Mouse (Mus musculus): ENCODE results near the gene Zfp13. TPM values are rescaled to one million over a fixed set of nuclear protein-coding genes. Genes with fewer than 3 reads are reported as not detected.

Gene Zfp13
- 28.2 and 28.3 TPM in 2 replicates for polyA plus RNA-seq (2015; fragmentation: Nextera tagmentation; extraction: Ambion mirVana)

- Histone ChIP-seq H3K4me2 (peak within 1 kb of the TSS; percentile 65), H3K36me3 (no peaks in the 10 kb centered on the region), H3K9me3 (no peaks in the 10 kb centered on the region), H3K4me1 (replicated peaks) (peaks cover 14% of the 10 kb centered on the region), H3K27me3 (peaks cover 15% of the 10 kb centered on the region), H3K27ac (peak within 1 kb of the TSS; percentile 58), H3K4me3 (peak within 1 kb of the TSS; percentile 42), H3K9ac (peak within 1 kb of the TSS; percentile 66)
- 12% methylated on average over 28 of the region's 31 CpGs for WGBS
- ATAC-seq (ENCODE audit: low FRiP score), result peak; percentile 95
Observed at GRCm38 (mm10) chr17:23598582-23599552, at the start of gene Zfp13. Zfp13 (minus strand) TSS chr17:23599487.

- no peak overlapping the region for H3K27ac ChIP-seq
- H3K4me3 ChIP-seq, result no peak overlapping the region
- no peak for ATAC-seq (ENCODE audit: low FRiP score)
- H3K4me2 ChIP-seq, result no peak overlapping the region
- H3K27me3 ChIP-seq, result peaks cover 56% of the 10 kb centered on the region
- H3K4me1 ChIP-seq (replicated peaks), result peaks cover 11% of the 10 kb centered on the region
- no peaks in the 10 kb centered on the region for H3K9me3 ChIP-seq
- no peak overlapping the region for H3K9ac ChIP-seq
- no peaks in the 10 kb centered on the region for H3K36me3 ChIP-seq
- 31% methylated on average over 10 of the region's 10 CpGs for WGBS
Observed at GRCm38 (mm10) chr17:23645894-23646293, 46.6 kb upstream of the Zfp13 start.

- no peak within 1 kb of the TSS for H3K27ac ChIP-seq
- H3K36me3 ChIP-seq, result no peaks in the 10 kb centered on the region
- H3K4me3 ChIP-seq, result peak within 1 kb of the TSS; percentile 42
- peak within 1 kb of the TSS; percentile 67 for H3K4me2 ChIP-seq
- under 1% methylated on average over 52 of the region's 58 CpGs for WGBS
- H3K9me3 ChIP-seq, result no peaks in the 10 kb centered on the region
- peaks cover 56% of the 10 kb centered on the region for H3K27me3 ChIP-seq
- H3K9ac ChIP-seq, result peak within 1 kb of the TSS; percentile 64
- 0 out of 2 replicates have a peak, but pooled peaks have one; percentile 46 for ATAC-seq (ENCODE audit: low FRiP score)
- peaks cover 11% of the 10 kb centered on the region for H3K4me1 ChIP-seq (replicated peaks)
Observed at GRCm38 (mm10) chr17:23644613-23645495, 45.6 kb upstream of the Zfp13 start, which contains the start of gene Mmp25. Mmp25 (minus strand) TSS chr17:23645277.

- 0 out of 2 replicates have a peak, but pooled peaks have one; percentile 22 for ATAC-seq (ENCODE audit: low FRiP score)
- 92% methylated on average over 8 of the region's 8 CpGs for WGBS
- H3K4me2 ChIP-seq, result no peak overlapping the region
Observed at GRCm38 (mm10) chr17:23631241-23631640, 32.0 kb upstream of the Zfp13 start.

GRCm38 (mm10) chr17:23630195-23631020, 31.1 kb upstream of the Zfp13 start:
- WGBS, result 16% methylated on average over 22 of the region's 22 CpGs
- H3K9ac ChIP-seq, result peak overlapping the region; percentile 46; the same call in 1 of the 2 replicates

More at GRCm38 (mm10) chr17:23631241-23631640, 32.0 kb upstream of the Zfp13 start:
- Histone ChIP-seq H3K27me3 (peaks cover 5% of the 10 kb centered on the region; the same call in 1 of the 2 replicates), H3K4me1 (replicated peaks) (no peaks in the 10 kb centered on the region), H3K4me3 (no peak overlapping the region), H3K36me3 (no peaks in the 10 kb centered on the region), H3K9me3 (no peaks in the 10 kb centered on the region), H3K27ac (no peak overlapping the region), H3K9ac (no peak overlapping the region)

GRCm38 (mm10) chr17:23627813-23628212, 28.5 kb upstream of the Zfp13 start:
- no peak overlapping the region for H3K4me3 ChIP-seq
- H3K9me3 ChIP-seq, result no peaks in the 10 kb centered on the region
- WGBS, result 34% methylated on average over 7 of the region's 7 CpGs
- H3K4me2 ChIP-seq, result no peak overlapping the region
- H3K4me1 ChIP-seq (replicated peaks), result no peaks in the 10 kb centered on the region
- no peak for ATAC-seq (ENCODE audit: low FRiP score)
- no peaks in the 10 kb centered on the region for H3K27me3 ChIP-seq
- no peak overlapping the region for H3K27ac ChIP-seq
- no peak overlapping the region for H3K9ac ChIP-seq
- no peaks in the 10 kb centered on the region for H3K36me3 ChIP-seq

More at GRCm38 (mm10) chr17:23630195-23631020, 31.1 kb upstream of the Zfp13 start:
- no peaks in the 10 kb centered on the region for H3K36me3 ChIP-seq
- H3K27ac ChIP-seq, result no peak overlapping the region
- H3K4me3 ChIP-seq, result peak overlapping the region; percentile 15; the same call in 1 of the 2 replicates
- H3K4me1 ChIP-seq (replicated peaks), result no peaks in the 10 kb centered on the region
- no peaks in the 10 kb centered on the region for H3K9me3 ChIP-seq
- H3K4me2 ChIP-seq, result peak overlapping the region; percentile 46
- H3K27me3 ChIP-seq, result peaks cover 5% of the 10 kb centered on the region; the same call in 1 of the 2 replicates
- ATAC-seq (ENCODE audit: low FRiP score), result peak; percentile 85

GRCm38 (mm10) chr17:23620351-23620750, 21.1 kb upstream of the Zfp13 start:
- H3K4me1 ChIP-seq (replicated peaks), result no peaks in the 10 kb centered on the region
- no peak for ATAC-seq (ENCODE audit: low FRiP score)

GRCm38 (mm10) chr17:23617087-23617486, 17.8 kb upstream of the Zfp13 start:
- Histone ChIP-seq H3K4me2 (no peak overlapping the region), H3K27me3 (no peaks in the 10 kb centered on the region), H3K36me3 (no peaks in the 10 kb centered on the region), H3K9me3 (no peaks in the 10 kb centered on the region), H3K4me1 (replicated peaks) (no peaks in the 10 kb centered on the region), H3K4me3 (no peak overlapping the region), H3K9ac (no peak overlapping the region), H3K27ac (no peak overlapping the region)
- no peak for ATAC-seq (ENCODE audit: low FRiP score)
- 71% methylated on average over 9 of the region's 9 CpGs for WGBS

More at GRCm38 (mm10) chr17:23620351-23620750, 21.1 kb upstream of the Zfp13 start:
- Histone ChIP-seq H3K27ac (no peak overlapping the region), H3K9ac (no peak overlapping the region), H3K4me2 (no peak overlapping the region), H3K9me3 (no peaks in the 10 kb centered on the region), H3K36me3 (no peaks in the 10 kb centered on the region), H3K4me3 (no peak overlapping the region), H3K27me3 (no peaks in the 10 kb centered on the region)
- 84% methylated on average over 7 of the region's 7 CpGs for WGBS

- Histone ChIP-seq H3K4me1 (replicated peaks) (no peaks in the 10 kb centered on the region), H3K9me3 (no peaks in the 10 kb centered on the region), H3K4me3 (no peak overlapping the region), H3K9ac (no peak overlapping the region), H3K27ac (no peak overlapping the region), H3K36me3 (no peaks in the 10 kb centered on the region), H3K27me3 (no peaks in the 10 kb centered on the region), H3K4me2 (no peak overlapping the region)
- ATAC-seq (ENCODE audit: low FRiP score), result no peak
- 85% methylated on average over 28 of the region's 28 CpGs for WGBS
Observed at GRCm38 (mm10) chr17:23610361-23610800, 11.1 kb upstream of the Zfp13 start.

GRCm38 (mm10) chr17:23609612-23610011, 10.3 kb upstream of the Zfp13 start:
- Histone ChIP-seq H3K4me3 (no peak overlapping the region), H3K4me2 (no peak overlapping the region), H3K9ac (no peak overlapping the region), H3K27me3 (no peaks in the 10 kb centered on the region), H3K4me1 (replicated peaks) (no peaks in the 10 kb centered on the region), H3K36me3 (no peaks in the 10 kb centered on the region), H3K27ac (no peak overlapping the region), H3K9me3 (no peaks in the 10 kb centered on the region)
- WGBS, result 93% methylated on average over 24 of the region's 24 CpGs
- no peak for ATAC-seq (ENCODE audit: low FRiP score)

- Histone ChIP-seq H3K4me3 (no peak overlapping the region), H3K4me1 (replicated peaks) (no peaks in the 10 kb centered on the region), H3K9ac (no peak overlapping the region), H3K36me3 (no peaks in the 10 kb centered on the region), H3K4me2 (no peak overlapping the region), H3K9me3 (no peaks in the 10 kb centered on the region), H3K27me3 (peaks cover 15% of the 10 kb centered on the region), H3K27ac (no peak overlapping the region)
- 85% methylated on average over 8 of the region's 8 CpGs for WGBS
- no peak for ATAC-seq (ENCODE audit: low FRiP score)
Observed at GRCm38 (mm10) chr17:23605220-23605619, 5.9 kb upstream of the Zfp13 start.
